Mouse (Mus musculus): ENCODE measurements around the gene Nfil3.

DNA sequence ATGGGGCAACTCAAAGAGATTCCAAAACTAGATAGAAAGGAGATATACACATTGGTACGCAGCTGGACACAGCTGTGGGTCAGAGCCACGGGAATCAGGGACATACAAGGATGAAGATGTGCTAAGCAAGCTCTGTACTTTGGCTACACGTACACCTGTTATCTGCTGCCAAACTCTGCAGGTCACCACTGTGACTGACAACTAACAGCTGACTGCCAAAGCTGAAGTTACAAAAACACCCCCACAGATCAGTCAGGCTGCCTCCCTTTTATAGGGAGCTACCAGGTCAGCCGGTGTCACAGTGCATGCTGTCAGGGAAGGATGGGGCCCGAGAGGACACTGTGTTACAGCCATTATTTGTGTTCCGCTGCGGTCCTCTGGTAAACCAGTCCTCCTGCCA lies 39.9 kb downstream of the Nfil3 start:
- no peak for TF ChIP-seq CTCF (IDR thresholded peaks at IDR 0.05; ENCODE audit: control insufficient read depth, insufficient read depth, insufficient read length)
- no peak for TF ChIP-seq MAX (IDR thresholded peaks at IDR 0.05)
- TF ChIP-seq USF1 (IDR thresholded peaks at IDR 0.05; ENCODE audit: low read depth): no peak
- no peak for TF ChIP-seq MYOD1 (IDR thresholded peaks at IDR 0.05; ENCODE audit: control insufficient read depth, insufficient read length, low read depth)
- TF ChIP-seq MYOG (IDR thresholded peaks at IDR 0.05; ENCODE audit: control insufficient read depth, extremely low read depth, insufficient read length): no peak
- no peak for TF ChIP-seq CEBPB (IDR thresholded peaks at IDR 0.05; ENCODE audit: low read depth)
- no peak for TF ChIP-seq FOSL1 (IDR thresholded peaks at IDR 0.05; ENCODE audit: insufficient read depth, low read length, poor library complexity, severe bottlenecking)
